Mouse (Mus musculus) stomach, postnatal 0 days (tissue): Measurements from ENCODE around the gene Coa4.

Experiments used
- CTCF ChIP-seq: IDR thresholded peaks from 2 replicates; pipeline ENCODE4 v1.5.1; 2016; ENCODE audit warnings: antibody characterized with exemption, low read depth, mild to moderate bottlenecking, moderate library complexity
- EP300 ChIP-seq: optimal IDR thresholded peaks from 2 replicates; pipeline ENCODE3; 2016; ENCODE audit warnings: antibody characterized with exemption

GRCm38 (mm10) chr7:100533503-100533902 lies 3.4 kb upstream of the Coa4 start:
- TF ChIP-seq CTCF = no peak
- no peak for TF ChIP-seq EP300
